Mouse (Mus musculus) embryonic facial prominence, embryonic 11.5 days (tissue): Measurements from ENCODE around the gene Cox16. TPM values are rescaled to one million over a fixed set of nuclear protein-coding genes. Genes with fewer than 3 reads are reported as not detected.

Experiments
- ATAC-seq: fragments of 200-750 bp; cut with Nextera tagmentation; replicated peaks from 2 replicates; pipeline ENCODE4 v1.8.0; 2017; ENCODE audit warnings: low read depth; ENCODE audit not compliant: insufficient number of reproducible peaks, low FRiP score, low TSS enrichment
- DNase-seq: peaks from one replicate; pipeline ENCODE4 v3.0.0-alpha.2; 2015; ENCODE audit warnings: low spot score
- H3K27ac ChIP-seq: fragments of 300-500 bp; sonication (generic); replicated peaks from 2 replicates; pipeline ENCODE4 v1.5.1; 2014; ENCODE audit warnings: mild to moderate bottlenecking, low read depth, low read length, control low read depth
- H3K27me3 ChIP-seq: fragments of 300-500 bp; sonication (generic); 2 replicates; pipeline ENCODE4 v1.6.1; 2014; ENCODE audit warnings: mild to moderate bottlenecking, low read length, moderate library complexity, mixed read lengths; ENCODE audit not compliant: control insufficient read depth, insufficient read depth
- H3K36me3 ChIP-seq: fragments of 300-500 bp; sonication (generic); replicated peaks from 2 replicates; pipeline ENCODE4 v1.6.1; 2014; ENCODE audit warnings: low read depth, mild to moderate bottlenecking, low read length, moderate library complexity, mixed read lengths; ENCODE audit not compliant: control insufficient read depth, insufficient read depth
- H3K4me1 ChIP-seq: fragments of 300-500 bp; sonication (generic); 2 replicates; pipeline ENCODE4 v1.6.1; 2014; ENCODE audit warnings: low read length, mixed read lengths; ENCODE audit not compliant: control insufficient read depth, insufficient read depth
- H3K4me2 ChIP-seq: fragments of 300-500 bp; sonication (generic); 2 replicates; pipeline ENCODE4 v1.6.1; 2014; ENCODE audit warnings: low read depth, mild to moderate bottlenecking, control low read depth, low read length, moderate library complexity
- H3K4me3 ChIP-seq: fragments of 300-500 bp; sonication (generic); 2 replicates; pipeline ENCODE4 v1.5.1; 2014; ENCODE audit warnings: low read depth, low read length, control low read depth
- H3K9ac ChIP-seq: fragments of 300-500 bp; sonication (generic); replicated peaks from 2 replicates; pipeline ENCODE4 v1.6.1; 2014; ENCODE audit warnings: mild to moderate bottlenecking, control low read depth, low read length
- H3K9me3 ChIP-seq: fragments of 300-500 bp; sonication (generic); replicated peaks from 2 replicates; pipeline ENCODE4 v1.6.1; 2016; ENCODE audit warnings: mild to moderate bottlenecking, low read length, inconsistent platforms, mixed read lengths; ENCODE audit not compliant: control insufficient read depth
- WGBS: fragments of 180-500 bp; shearing (Covaris S2); extraction: QIAGEN DNeasy Blood & Tissue Kit; methylation state at CpG from one replicate; pipeline ENCODE4 v1.1.7; 2014; 5-methylcytosine and 5-hydroxymethylcytosine counted together
- polyA plus RNA-seq: library from polyadenylated mRNA; unstranded; fragments of >200 nt; fragmentation: Nextera tagmentation; extraction: Ambion mirVana; gene quantifications from 2 replicates; pipeline ENCODE4 v1.2.1, GENCODE M21; 2014

Cox16 gene
- polyA plus RNA-seq, 1 experiment from 2014 or later = 133 TPM

DNA sequence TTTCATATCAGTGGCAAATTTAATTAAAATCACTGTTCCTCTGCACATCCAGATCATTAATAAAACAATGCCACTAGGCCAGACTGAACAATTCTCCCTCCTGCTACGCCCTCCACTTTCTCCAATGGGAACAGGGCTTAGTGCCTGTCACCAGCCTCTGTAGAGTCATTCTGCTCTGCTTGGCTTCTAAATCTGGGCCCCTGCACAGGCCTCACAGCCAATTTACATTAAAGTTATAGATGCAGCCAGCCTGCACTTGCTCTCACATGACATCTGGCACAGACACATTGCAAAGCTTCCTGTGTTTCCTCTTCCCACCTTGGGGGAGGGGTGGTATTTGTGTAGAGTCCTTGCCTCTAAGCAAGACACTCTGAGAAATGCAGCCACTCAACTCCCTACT is 163.9 kb downstream of the Cox16 start:
- ATAC-seq (no peak), DNase-seq (peak; percentile 28)
- H3K27ac ChIP-seq = no peak overlapping the region
- no peaks in the 10 kb centered on the region for H3K4me1 ChIP-seq
- WGBS = 74% methylated on average over 1 of the region's 1 CpGs
- H3K4me2 ChIP-seq = no peak overlapping the region
- H3K27me3 ChIP-seq = no peaks in the 10 kb centered on the region
- H3K9me3 ChIP-seq = no peaks in the 10 kb centered on the region
- H3K36me3 ChIP-seq = no peaks in the 10 kb centered on the region
- H3K9ac ChIP-seq = no peak overlapping the region
- no peak overlapping the region for H3K4me3 ChIP-seq

DNA sequence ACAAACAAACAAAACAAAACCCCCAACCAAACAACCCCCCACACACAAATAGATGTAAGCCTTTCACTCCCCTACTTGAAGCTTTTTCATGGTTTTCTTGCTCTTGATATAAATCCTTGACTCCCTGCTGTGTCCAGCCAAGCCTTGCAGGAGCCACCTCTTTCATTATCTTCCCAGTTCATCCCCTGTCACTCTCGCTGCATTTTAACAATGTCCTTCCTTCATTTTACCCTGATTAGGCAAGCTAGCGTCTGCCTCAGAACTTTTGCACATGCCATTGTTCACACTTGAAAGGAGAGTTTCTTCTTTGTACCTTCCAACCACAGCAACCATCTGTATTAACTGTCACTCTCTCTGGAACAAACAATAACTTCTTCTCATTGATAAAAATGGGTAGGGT is 167.1 kb downstream of the Cox16 start:
- 9% methylated on average over 2 of the region's 2 CpGs for WGBS
- no peak overlapping the region for H3K4me2 ChIP-seq
- H3K27ac ChIP-seq = no peak overlapping the region
- ATAC-seq = no peak
- no peaks in the 10 kb centered on the region for H3K36me3 ChIP-seq
- H3K9me3 ChIP-seq = no peaks in the 10 kb centered on the region
- H3K4me1 ChIP-seq = no peaks in the 10 kb centered on the region
- no peak overlapping the region for H3K9ac ChIP-seq
- no peaks in the 10 kb centered on the region for H3K27me3 ChIP-seq
- DNase-seq = no peak
- H3K4me3 ChIP-seq = no peak overlapping the region

DNA sequence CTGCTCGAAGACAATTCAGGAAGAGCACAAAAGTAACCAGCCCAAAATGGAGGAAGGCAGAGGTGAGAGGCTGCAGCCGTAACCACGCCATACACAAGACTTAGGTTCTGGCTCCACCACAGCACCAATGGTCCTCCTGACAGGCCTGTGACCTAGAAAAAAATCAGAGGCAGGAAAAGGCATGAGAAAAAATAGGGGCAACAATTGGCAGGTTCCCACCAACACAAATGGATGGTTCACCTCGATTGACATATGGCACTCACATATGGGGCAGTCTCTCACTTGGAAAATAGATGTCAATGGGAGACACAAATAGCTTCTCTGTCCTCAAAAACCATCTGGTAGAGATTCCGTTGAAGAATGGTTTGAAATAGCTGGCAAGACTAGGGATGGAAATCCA is 169.0 kb downstream of the Cox16 start:
- Histone ChIP-seq H3K27me3 (no peaks in the 10 kb centered on the region), H3K4me2 (no peak overlapping the region), H3K4me1 (no peaks in the 10 kb centered on the region), H3K36me3 (no peaks in the 10 kb centered on the region), H3K9ac (no peak overlapping the region), H3K9me3 (no peaks in the 10 kb centered on the region), H3K27ac (no peak overlapping the region), H3K4me3 (no peak overlapping the region)
- 90% methylated on average over 5 of the region's 5 CpGs for WGBS
- ATAC-seq (no peak), DNase-seq (no peak)

Other genes with a start within 250 kb of the Cox16 start
- gene Slc8a3, start 151.9 kb downstream of the Cox16 start, polyA plus RNA-seq = 0.58 and 0.79 TPM in 2 replicates
- gene Gm4787, start 105.7 kb downstream of the Cox16 start, polyA plus RNA-seq = 0.24 and 0.26 TPM in 2 replicates
- gene Adam4, start 63.2 kb downstream of the Cox16 start, polyA plus RNA-seq = 0.27 and 0.61 TPM in 2 replicates
- 29.6 and 31.5 TPM in 2 replicates for gene Gm20498, start 47.8 kb upstream of the Cox16 start, polyA plus RNA-seq
- gene Synj2bp, start 47.8 kb upstream of the Cox16 start, polyA plus RNA-seq = 30.9 and 36.4 TPM in 2 replicates
- gene Adam21, start 83.3 kb upstream of the Cox16 start, polyA plus RNA-seq = 0.14 and 0.32 TPM in 2 replicates
- 97.4 and 97.9 TPM in 2 replicates for gene Med6, start 109.9 kb upstream of the Cox16 start, polyA plus RNA-seq
- 0.86 and 0.89 TPM in 2 replicates for gene Ttc9, start 146.1 kb upstream of the Cox16 start, polyA plus RNA-seq